Mouse (Mus musculus) liver, embryonic 14.5 days (tissue): ENCODE data around the gene Grip1.

Experiments
- CTCF ChIP-seq: IDR thresholded peaks from 2 replicates; pipeline ENCODE4 v1.5.1; 2016; ENCODE audit warnings: antibody characterized with exemption, low read depth, control low read depth
- EP300 ChIP-seq: IDR thresholded peaks from 2 replicates; pipeline ENCODE4 v1.6.1; 2016; ENCODE audit warnings: antibody characterized with exemption, low read depth

DNA sequence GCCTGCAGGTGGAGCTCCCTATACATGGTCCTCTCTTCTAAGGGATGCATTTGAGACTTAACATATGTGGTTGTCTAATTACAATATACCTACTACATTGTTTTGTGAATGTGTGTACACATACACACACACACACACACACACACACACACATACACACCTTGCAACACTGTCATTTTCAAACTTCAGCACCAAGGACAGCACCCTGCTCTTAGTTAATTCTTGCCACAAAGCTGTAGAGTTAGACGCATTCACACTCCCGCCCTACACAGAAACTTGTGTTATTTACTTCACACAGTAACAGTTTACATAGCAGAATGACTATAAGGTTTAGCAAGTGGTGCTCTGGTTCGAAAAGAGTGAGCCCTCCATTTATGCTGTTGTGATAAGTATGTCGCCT, 251.7 kb downstream of the Grip1 start:
- TF ChIP-seq CTCF (no peak), EP300 (no peak)
